ENCODE assay signal across 9 mouse cellular contexts in genomic region chr2:73472130-73472529, GRCm38 (mm10). TPM values are rescaled to one million over a fixed set of nuclear protein-coding genes. Genes with fewer than 3 reads are reported as not detected.
DNase-seq lines count a peak whose midpoint lies in the region; TF ChIP-seq lines count a peak whose summit lies in the region.
"Had no signal": no experiment of that assay in that cellular context is flagged by ENCODE, and none has a peak within 500 bp of the region (broad histone marks: within the 10 kb centered on the region; RNA-seq: fewer than 3 reads in every experiment).

No protein-coding gene starts in this region.

- in situ Hi-C loops in ES-E14 (cut with MboI; ENCODE audit: low sequenced_read_pairs in 2 of 2, unreplicated experiment in 2 of 2) = no loop called here

- TF ChIP-seq POLR2A in small intestine, adult 2 months (IDR thresholded peaks at IDR 0.05; ENCODE audit: low read depth, low read length) = no peak

- H3K4me1 ChIP-seq in ES-E14 (ENCODE audit: control insufficient read depth in 2 of 2, insufficient read depth in 2 of 2, low read length in 2 of 2, poor library complexity in 1 of 2) = no peaks in the 10 kb centered on the region
- H3K4me1 ChIP-seq in small intestine, adult 2 months (ENCODE audit: control insufficient read depth, insufficient read depth, insufficient read length, low read length) = peaks cover 5% of the 10 kb centered on the region; the same call in 1 of the 2 replicates

- no peaks in the 10 kb centered on the region for H3K9me3 ChIP-seq in ES-E14 (ENCODE audit: control insufficient read depth, insufficient read depth, low read depth, low read length)

- H3K9ac ChIP-seq in ES-E14 (ENCODE audit: insufficient read depth, low read depth, low read length, poor library complexity, severe bottlenecking) = no peak overlapping the region

- H3K4me3 ChIP-seq in ES-E14 (ENCODE audit: insufficient read depth in 1 of 2, low read depth in 1 of 2, low read length in 2 of 2, poor library complexity in 1 of 2, severe bottlenecking in 1 of 2) = no peak overlapping the region
- H3K4me3 ChIP-seq in small intestine, adult 2 months (ENCODE audit: low read depth, low read length) = no peak overlapping the region

- peak; percentile 43 for DNase-seq in heart, postnatal 4 days
- DNase-seq in heart, postnatal 36 days = no peak
- DNase-seq in retina, embryonic 14.5 days (ENCODE audit: low spot score) = peak; percentile 20
- DNase-seq in retina, postnatal 1 day = no peak
- peak; percentile 59 for DNase-seq in ES-E14 (ENCODE audit: low read depth, low spot score)
- DNase-seq in frontal cortex, postnatal 14 days (ENCODE audit: low spot score in 2 of 2) = no peak
- no peak for DNase-seq in layer of hippocampus, postnatal 25 days (ENCODE audit: extremely low spot score in 1 of 2, low spot score in 1 of 2)
- DNase-seq: midbrain, embryonic 14.5 days had no signal

- WGBS in small intestine, adult 2 months = 96% methylated on average over 2 of the region's 2 CpGs

- peak; percentile 36; the same call in 1 of the 2 replicates for TF ChIP-seq CTCF in small intestine, adult 2 months (IDR thresholded peaks at IDR 0.05; ENCODE audit: extremely low read depth, insufficient read length, insufficient replicate concordance, low read depth, low read length)

- H3K36me3 ChIP-seq in ES-E14 (ENCODE audit: control insufficient read depth, insufficient read depth, low read length, poor library complexity, severe bottlenecking) = no peaks in the 10 kb centered on the region
- no peaks in the 10 kb centered on the region; the same call in 1 of the 2 replicates for H3K36me3 ChIP-seq in small intestine, adult 2 months (ENCODE audit: control insufficient read depth, insufficient read depth, low read length)

- intact Hi-C loops in heart, postnatal 36 days (cut with DNase I) = no loop called here

- H3K27ac ChIP-seq in ES-E14 (ENCODE audit: insufficient read depth, low read depth, low read length, poor library complexity, severe bottlenecking) = no peak overlapping the region
- no peak overlapping the region for H3K27ac ChIP-seq in small intestine, adult 2 months (ENCODE audit: insufficient read depth, low read depth, low read length)

- H3K27me3 ChIP-seq in small intestine, adult 2 months (ENCODE audit: control insufficient read depth, insufficient read depth, low read length) = no peaks in the 10 kb centered on the region

TF ChIP-seq in ES-E14, 5 proteins besides CTCF, POLR2A, EP300 and RAD21:
- TF ChIP-seq ZNF384 (IDR thresholded peaks at IDR 0.05; ENCODE audit: low read depth, low read length) (no peak), HCFC1 (IDR thresholded peaks at IDR 0.05; ENCODE audit: borderline replicate concordance, insufficient read depth, low read length) (no peak), ZC3H11A (IDR thresholded peaks at IDR 0.05; ENCODE audit: borderline replicate concordance, low read depth, low read length) (no peak), MAFK (IDR thresholded peaks at IDR 0.05; ENCODE audit: insufficient read depth, low read depth, low read length) (no peak), CHD2 (IDR thresholded peaks at IDR 0.05; ENCODE audit: low read depth, low read length) (no peak)

RNA-seq across cellular contexts. Expression of gene Wipf1, which starts 57.4 kb away (rescaled TPM):
- 10 to 100 TPM; 19.0 to 20.8 TPM for total RNA-seq in heart, postnatal 4 days (2021)
- total RNA-seq in heart, postnatal 36 days (2021) = 10 to 100 TPM; 15.4 to 15.5 TPM
- total RNA-seq in ES-E14 (2012; rRNA removed) = 0.95 and 1.2 TPM in 2 replicates
- polyA plus RNA-seq in small intestine, adult 2 months (2012; rRNA removed) = 8.5 and 18.9 TPM in 2 replicates
- 10 to 100 TPM in 1 of 2 experiments, 1 to 10 TPM in 1; 9.8 to 10.4 TPM for total RNA-seq in layer of hippocampus, postnatal 25 days (2021)

Comparison
In these comparisons a context has a peak if more than half of its experiments do, and no peak if none do; other contexts are left out.
1. DNase-seq: peak in heart, postnatal 4 days (single experiment), retina, embryonic 14.5 days (single experiment) and ES-E14 (single experiment); none in heart, postnatal 36 days (0 of 2), retina, postnatal 1 day (single experiment), frontal cortex, postnatal 14 days (0 of 2) and layer of hippocampus, postnatal 25 days (0 of 2).